Mouse (Mus musculus): ENCODE measurements around the gene Sptbn4. TPM values are rescaled to one million over a fixed set of nuclear protein-coding genes. Genes with fewer than 3 reads are reported as not detected.

The Sptbn4 gene
- polyA plus RNA-seq, 1 experiment from 2014 or later, result 0.40 TPM

- no peaks in the 10 kb centered on the region for H3K36me3 ChIP-seq (ENCODE audit: control insufficient read depth, insufficient read depth, low read length)
- 58% methylated on average over 10 of the region's 10 CpGs for WGBS
- H3K4me3 ChIP-seq (ENCODE audit: low read depth, low read length), result no peak overlapping the region
- H3K9me3 ChIP-seq (ENCODE audit: control insufficient read depth, low read length), result no peaks in the 10 kb centered on the region
- H3K4me1 ChIP-seq (ENCODE audit: control insufficient read depth, insufficient read depth, low read length), result peaks cover 12% of the 10 kb centered on the region; the same call in 1 of the 2 replicates
- peaks cover 26% of the 10 kb centered on the region for H3K27me3 ChIP-seq (replicated peaks; ENCODE audit: control insufficient read depth, insufficient read depth, low read length)
- ATAC-seq (ENCODE audit: low read depth) (no peak), DNase-seq (ENCODE audit: low spot score) (no peak)
- H3K4me2 ChIP-seq (ENCODE audit: low read depth, low read length), result peak overlapping the region; percentile 97; the same call in 1 of the 2 replicates
- H3K27ac ChIP-seq (replicated peaks; ENCODE audit: low read depth, low read length), result no peak overlapping the region
- H3K9ac ChIP-seq (ENCODE audit: low read depth, low read length), result no peak overlapping the region
These were observed 1.9 kb upstream of the Sptbn4 start for GRCm38 (mm10) chr7:27449256-27449862.

GRCm38 (mm10) chr7:27448421-27449206 is 1.1 kb upstream of the Sptbn4 start:
- peak overlapping the region; percentile 97 for H3K4me2 ChIP-seq (ENCODE audit: low read depth, low read length)
- H3K9ac ChIP-seq (ENCODE audit: low read depth, low read length), result peak overlapping the region; percentile 68
- DNase-seq (ENCODE audit: low spot score) (no peak), ATAC-seq (ENCODE audit: low read depth) (no peak)
- peaks cover 12% of the 10 kb centered on the region; the same call in 1 of the 2 replicates for H3K4me1 ChIP-seq (ENCODE audit: control insufficient read depth, insufficient read depth, low read length)
- H3K9me3 ChIP-seq (ENCODE audit: control insufficient read depth, low read length), result no peaks in the 10 kb centered on the region
- peaks cover 26% of the 10 kb centered on the region for H3K27me3 ChIP-seq (replicated peaks; ENCODE audit: control insufficient read depth, insufficient read depth, low read length)
- H3K27ac ChIP-seq (replicated peaks; ENCODE audit: low read depth, low read length), result no peak overlapping the region
- no peaks in the 10 kb centered on the region for H3K36me3 ChIP-seq (ENCODE audit: control insufficient read depth, insufficient read depth, low read length)
- H3K4me3 ChIP-seq (ENCODE audit: low read depth, low read length), result peak overlapping the region; percentile 55
- 56% methylated on average over 15 of the region's 15 CpGs for WGBS

GRCm38 (mm10) chr7:27446521-27447418 is 716 bp downstream of the Sptbn4 start:
- Histone ChIP-seq H3K4me2 (ENCODE audit: low read depth, low read length) (peak overlapping the region; percentile 97), H3K4me3 (ENCODE audit: low read depth, low read length) (peak overlapping the region; percentile 55), H3K36me3 (ENCODE audit: control insufficient read depth, insufficient read depth, low read length) (no peaks in the 10 kb centered on the region), H3K4me1 (ENCODE audit: control insufficient read depth, insufficient read depth, low read length) (peaks cover 12% of the 10 kb centered on the region; the same call in 1 of the 2 replicates), H3K27me3 (replicated peaks; ENCODE audit: control insufficient read depth, insufficient read depth, low read length) (peaks cover 26% of the 10 kb centered on the region), H3K9ac (ENCODE audit: low read depth, low read length) (peak overlapping the region; percentile 71), H3K9me3 (ENCODE audit: control insufficient read depth, low read length) (no peaks in the 10 kb centered on the region), H3K27ac (replicated peaks; ENCODE audit: low read depth, low read length) (no peak overlapping the region)
- WGBS, result 18% methylated on average over 21 of the region's 53 CpGs
- ATAC-seq (ENCODE audit: low read depth) (no peak; the same call in 1 of the 2 replicates), DNase-seq (ENCODE audit: low spot score) (no peak)

GRCm38 (mm10) chr7:27446051-27446450 is 1.4 kb downstream of the Sptbn4 start:
- no peak overlapping the region for H3K27ac ChIP-seq (replicated peaks; ENCODE audit: low read depth, low read length)
- DNase-seq (ENCODE audit: low spot score) (no peak), ATAC-seq (ENCODE audit: low read depth) (no peak)
- peaks cover 26% of the 10 kb centered on the region for H3K27me3 ChIP-seq (replicated peaks; ENCODE audit: control insufficient read depth, insufficient read depth, low read length)
- H3K4me2 ChIP-seq (ENCODE audit: low read depth, low read length), result peak overlapping the region; percentile 97
- H3K4me1 ChIP-seq (ENCODE audit: control insufficient read depth, insufficient read depth, low read length), result peaks cover 12% of the 10 kb centered on the region; the same call in 1 of the 2 replicates
- 12% methylated on average over 12 of the region's 18 CpGs for WGBS
- H3K9ac ChIP-seq (ENCODE audit: low read depth, low read length), result peak overlapping the region; percentile 71
- H3K36me3 ChIP-seq (ENCODE audit: control insufficient read depth, insufficient read depth, low read length), result no peaks in the 10 kb centered on the region
- H3K9me3 ChIP-seq (ENCODE audit: control insufficient read depth, low read length), result no peaks in the 10 kb centered on the region
- peak overlapping the region; percentile 55 for H3K4me3 ChIP-seq (ENCODE audit: low read depth, low read length)

- no peaks in the 10 kb centered on the region for H3K36me3 ChIP-seq (ENCODE audit: control insufficient read depth, insufficient read depth, low read length)
- H3K9ac ChIP-seq (ENCODE audit: low read depth, low read length), result no peak overlapping the region
These were observed 7.5 kb downstream of the Sptbn4 start for GRCm38 (mm10) chr7:27440014-27440413.

GRCm38 (mm10) chr7:27437544-27437943 is 9.9 kb downstream of the Sptbn4 start:
- H3K27me3 ChIP-seq (replicated peaks; ENCODE audit: control insufficient read depth, insufficient read depth, low read length), result peaks cover 18% of the 10 kb centered on the region
- no peaks in the 10 kb centered on the region for H3K9me3 ChIP-seq (ENCODE audit: control insufficient read depth, low read length)
- no peak overlapping the region for H3K27ac ChIP-seq (replicated peaks; ENCODE audit: low read depth, low read length)
- no peaks in the 10 kb centered on the region for H3K4me1 ChIP-seq (ENCODE audit: control insufficient read depth, insufficient read depth, low read length)
- H3K4me3 ChIP-seq (ENCODE audit: low read depth, low read length), result no peak overlapping the region
- 50% methylated on average over 5 of the region's 5 CpGs for WGBS
- no peaks in the 10 kb centered on the region for H3K36me3 ChIP-seq (ENCODE audit: control insufficient read depth, insufficient read depth, low read length)
- H3K4me2 ChIP-seq (ENCODE audit: low read depth, low read length), result no peak overlapping the region
- no peak overlapping the region for H3K9ac ChIP-seq (ENCODE audit: low read depth, low read length)
- DNase-seq (ENCODE audit: low spot score) (no peak), ATAC-seq (ENCODE audit: low read depth) (no peak)

More at GRCm38 (mm10) chr7:27440014-27440413, 7.5 kb downstream of the Sptbn4 start:
- Histone ChIP-seq H3K4me2 (ENCODE audit: low read depth, low read length) (no peak overlapping the region), H3K4me1 (ENCODE audit: control insufficient read depth, insufficient read depth, low read length) (no peaks in the 10 kb centered on the region), H3K27ac (replicated peaks; ENCODE audit: low read depth, low read length) (no peak overlapping the region), H3K9me3 (ENCODE audit: control insufficient read depth, low read length) (no peaks in the 10 kb centered on the region), H3K27me3 (replicated peaks; ENCODE audit: control insufficient read depth, insufficient read depth, low read length) (peaks cover 3% of the 10 kb centered on the region; the same call in 1 of the 2 replicates), H3K4me3 (ENCODE audit: low read depth, low read length) (no peak overlapping the region)
- DNase-seq (ENCODE audit: low spot score), result no peak
- ATAC-seq (ENCODE audit: low read depth), result no peak
- WGBS, result 76% methylated on average over 4 of the region's 4 CpGs

- Histone ChIP-seq H3K4me2 (ENCODE audit: low read depth, low read length) (no peak overlapping the region), H3K27me3 (replicated peaks; ENCODE audit: control insufficient read depth, insufficient read depth, low read length) (peaks cover 18% of the 10 kb centered on the region), H3K27ac (replicated peaks; ENCODE audit: low read depth, low read length) (no peak overlapping the region), H3K9me3 (ENCODE audit: control insufficient read depth, low read length) (peaks cover 6% of the 10 kb centered on the region; the same call in 1 of the 2 replicates), H3K4me1 (ENCODE audit: control insufficient read depth, insufficient read depth, low read length) (no peaks in the 10 kb centered on the region), H3K9ac (ENCODE audit: low read depth, low read length) (no peak overlapping the region), H3K36me3 (ENCODE audit: control insufficient read depth, insufficient read depth, low read length) (no peaks in the 10 kb centered on the region), H3K4me3 (ENCODE audit: low read depth, low read length) (no peak overlapping the region)
- 15% methylated on average over 10 of the region's 10 CpGs for WGBS
- ATAC-seq (ENCODE audit: low read depth), result no peak
- DNase-seq (ENCODE audit: low spot score), result no peak
These were observed 13.7 kb downstream of the Sptbn4 start for GRCm38 (mm10) chr7:27433794-27434193.

GRCm38 (mm10) chr7:27433349-27433748 is 14.1 kb downstream of the Sptbn4 start:
- Histone ChIP-seq H3K9me3 (ENCODE audit: control insufficient read depth, low read length) (peaks cover 6% of the 10 kb centered on the region; the same call in 1 of the 2 replicates), H3K4me1 (ENCODE audit: control insufficient read depth, insufficient read depth, low read length) (no peaks in the 10 kb centered on the region), H3K4me3 (ENCODE audit: low read depth, low read length) (no peak overlapping the region), H3K36me3 (ENCODE audit: control insufficient read depth, insufficient read depth, low read length) (no peaks in the 10 kb centered on the region), H3K27ac (replicated peaks; ENCODE audit: low read depth, low read length) (no peak overlapping the region), H3K27me3 (replicated peaks; ENCODE audit: control insufficient read depth, insufficient read depth, low read length) (peaks cover 18% of the 10 kb centered on the region), H3K4me2 (ENCODE audit: low read depth, low read length) (no peak overlapping the region), H3K9ac (ENCODE audit: low read depth, low read length) (no peak overlapping the region)
- 28% methylated on average over 10 of the region's 10 CpGs for WGBS
- DNase-seq (ENCODE audit: low spot score) (no peak), ATAC-seq (ENCODE audit: low read depth) (0 out of 2 replicates have a peak, but pooled peaks have one; percentile 33)

Measured in embryonic facial prominence, embryonic 14.5 days (tissue).